Mouse (Mus musculus): ENCODE measurements around the gene Nfe2l1. TPM values are rescaled to one million over a fixed set of nuclear protein-coding genes. Genes with fewer than 3 reads are reported as not detected.

Nfe2l1 gene
- total and polyA plus RNA-seq, 3 experiments: 395 to 436 (median 397) TPM

GRCm38 (mm10) chr11:96875745-96876144 lies 46.0 kb upstream of the Nfe2l1 start:
- WGBS: 1% methylated on average over 35 of the region's 35 CpGs
- Histone ChIP-seq H3K27me3 (ENCODE audit: control insufficient read depth, insufficient read depth, low read length) (0 out of 2 replicates have a peak, but pooled peaks cover 2% of the 10 kb centered on the region), H3K79me2 (replicated peaks; ENCODE audit: control insufficient read depth, insufficient read depth, low read length) (no peaks in the 10 kb centered on the region), H3K4me3 (peak overlapping the region; percentile 33; the same call in 1 of the 2 replicates), H3K27ac (no peak overlapping the region), H3K36me3 (ENCODE audit: control insufficient read depth, insufficient read depth, low read length) (no peaks in the 10 kb centered on the region), H3K4me1 (ENCODE audit: control insufficient read depth, insufficient read depth, low read length) (no peaks in the 10 kb centered on the region), H3K9ac (ENCODE audit: low read depth, low read length) (no peak overlapping the region)
- DNase-seq: peak; percentile 73 to 74
- TF ChIP-seq CTCF (IDR thresholded peaks at IDR 0.05): no peak
- intact Hi-C loops (cut with DNase I): no loop called here

GRCm38 (mm10) chr11:96875270-96875669 lies 45.5 kb upstream of the Nfe2l1 start:
- TF ChIP-seq EP300 (IDR thresholded peaks at IDR 0.05; ENCODE audit: insufficient read depth, low read depth, low read length) (no peak), POLR2A (IDR thresholded peaks at IDR 0.05; ENCODE audit: insufficient read depth, low read depth, low read length) (no peak), CTCF (IDR thresholded peaks at IDR 0.05) (no peak)

GRCm38 (mm10) chr11:96873601-96874140 lies 43.9 kb upstream of the Nfe2l1 start:
- H3K79me2 ChIP-seq (replicated peaks; ENCODE audit: control insufficient read depth, insufficient read depth, low read length): no peaks in the 10 kb centered on the region
- H3K36me3 ChIP-seq (ENCODE audit: control insufficient read depth, insufficient read depth, low read length): no peaks in the 10 kb centered on the region
- 0 out of 2 replicates have a peak, but pooled peaks cover 2% of the 10 kb centered on the region for H3K27me3 ChIP-seq (ENCODE audit: control insufficient read depth, insufficient read depth, low read length)
- H3K4me3 ChIP-seq: no peak overlapping the region
- DNase-seq: no peak
- TF ChIP-seq CTCF (IDR thresholded peaks at IDR 0.05) (no peak), POLR2A (IDR thresholded peaks at IDR 0.05; ENCODE audit: insufficient read depth, low read depth, low read length) (no peak), EP300 (IDR thresholded peaks at IDR 0.05; ENCODE audit: insufficient read depth, low read depth, low read length) (no peak)
- no peak overlapping the region for H3K27ac ChIP-seq
- WGBS: 75% methylated on average over 11 of the region's 11 CpGs
- H3K4me1 ChIP-seq (ENCODE audit: control insufficient read depth, insufficient read depth, low read length): no peaks in the 10 kb centered on the region
- no peak overlapping the region for H3K9ac ChIP-seq (ENCODE audit: low read depth, low read length)
- intact Hi-C loops (cut with DNase I): no loop called here

More at GRCm38 (mm10) chr11:96875270-96875669, 45.5 kb upstream of the Nfe2l1 start:
- H3K4me3 ChIP-seq: no peak overlapping the region
- intact Hi-C loops (cut with DNase I): no loop called here
- DNase-seq: no peak
- WGBS: 48% methylated on average over 4 of the region's 4 CpGs
- H3K27me3 ChIP-seq (ENCODE audit: control insufficient read depth, insufficient read depth, low read length): 0 out of 2 replicates have a peak, but pooled peaks cover 2% of the 10 kb centered on the region
- H3K4me1 ChIP-seq (ENCODE audit: control insufficient read depth, insufficient read depth, low read length): no peaks in the 10 kb centered on the region
- H3K79me2 ChIP-seq (replicated peaks; ENCODE audit: control insufficient read depth, insufficient read depth, low read length): no peaks in the 10 kb centered on the region
- no peak overlapping the region for H3K27ac ChIP-seq
- no peak overlapping the region for H3K9ac ChIP-seq (ENCODE audit: low read depth, low read length)
- H3K36me3 ChIP-seq (ENCODE audit: control insufficient read depth, insufficient read depth, low read length): no peaks in the 10 kb centered on the region

- intact Hi-C loops (cut with DNase I): no loop called here
- Histone ChIP-seq H3K9ac (ENCODE audit: low read depth, low read length) (no peak overlapping the region), H3K4me1 (ENCODE audit: control insufficient read depth, insufficient read depth, low read length) (no peaks in the 10 kb centered on the region), H3K27me3 (ENCODE audit: control insufficient read depth, insufficient read depth, low read length) (0 out of 2 replicates have a peak, but pooled peaks cover 2% of the 10 kb centered on the region), H3K27ac (no peak overlapping the region), H3K36me3 (ENCODE audit: control insufficient read depth, insufficient read depth, low read length) (no peaks in the 10 kb centered on the region), H3K4me3 (no peak overlapping the region), H3K79me2 (replicated peaks; ENCODE audit: control insufficient read depth, insufficient read depth, low read length) (no peaks in the 10 kb centered on the region)
- DNase-seq: no peak
- TF ChIP-seq CTCF (IDR thresholded peaks at IDR 0.05) (no peak), POLR2A (IDR thresholded peaks at IDR 0.05; ENCODE audit: insufficient read depth, low read depth, low read length) (no peak), EP300 (IDR thresholded peaks at IDR 0.05; ENCODE audit: insufficient read depth, low read depth, low read length) (no peak)
- 32% methylated on average over 24 of the region's 24 CpGs for WGBS
These were observed 42.9 kb upstream of the Nfe2l1 start for GRCm38 (mm10) chr11:96872441-96873379.

- DNase-seq: peak; percentile 60 to 72
- TF ChIP-seq POLR2A (IDR thresholded peaks at IDR 0.05; ENCODE audit: insufficient read depth, low read depth, low read length) (no peak), EP300 (IDR thresholded peaks at IDR 0.05; ENCODE audit: insufficient read depth, low read depth, low read length) (peak; percentile 61; the same call in 1 of the 2 replicates), CTCF (IDR thresholded peaks at IDR 0.05) (peak; percentile 90)
- intact Hi-C loops (cut with DNase I): loop anchor here (1.0 to 2.0 kb wide), 2 partner anchors 43 to 156 kb away; no protein-coding TSS in a partner anchor
- H3K27me3 ChIP-seq (ENCODE audit: control insufficient read depth, insufficient read depth, low read length): no peaks in the 10 kb centered on the region
- no peak overlapping the region for H3K4me3 ChIP-seq
- H3K36me3 ChIP-seq (ENCODE audit: control insufficient read depth, insufficient read depth, low read length): no peaks in the 10 kb centered on the region
- WGBS: 8% methylated on average over 5 of the region's 5 CpGs
- 0 out of 2 replicates have a peak overlapping the region, but pooled peaks have one; percentile 15 for H3K9ac ChIP-seq (ENCODE audit: low read depth, low read length)
- no peak overlapping the region for H3K27ac ChIP-seq
- H3K4me1 ChIP-seq (ENCODE audit: control insufficient read depth, insufficient read depth, low read length): no peaks in the 10 kb centered on the region; the same call in 1 of the 2 replicates
- no peaks in the 10 kb centered on the region for H3K79me2 ChIP-seq (replicated peaks; ENCODE audit: control insufficient read depth, insufficient read depth, low read length)
These were observed 37.4 kb upstream of the Nfe2l1 start for GRCm38 (mm10) chr11:96867149-96867548.
